Mouse (Mus musculus): Measurements from ENCODE around the gene Fes. TPM values are rescaled to one million over a fixed set of nuclear protein-coding genes. Genes with fewer than 3 reads are reported as not detected.
A peak's percentile ranks its signal among the peaks of the same experiment; 100 is the strongest.

Gene Fes
- total RNA-seq, 1 experiment from 2014 or later, result 175 TPM

GRCm38 (mm10) chr7:80382919-80383318 lies 4.8 kb downstream of the Fes start:
- no peak for ATAC-seq (replicated peaks; ENCODE audit: insufficient number of reproducible peaks, low FRiP score, low TSS enrichment, poor library complexity, severe bottlenecking)

- ATAC-seq (replicated peaks; ENCODE audit: insufficient number of reproducible peaks, low FRiP score, low TSS enrichment, poor library complexity, severe bottlenecking), result no peak
Measured at GRCm38 (mm10) chr7:80379531-80379930, 8.2 kb downstream of the Fes start.

- peak; percentile 34; the same call in 1 of the 2 replicates for ATAC-seq (replicated peaks; ENCODE audit: insufficient number of reproducible peaks, low FRiP score, low TSS enrichment, poor library complexity, severe bottlenecking)
Measured at GRCm38 (mm10) chr7:80377471-80377870, 10.3 kb downstream of the Fes start.

GRCm38 (mm10) chr7:80376192-80376591 lies 11.6 kb downstream of the Fes start:
- no peak for ATAC-seq (replicated peaks; ENCODE audit: insufficient number of reproducible peaks, low FRiP score, low TSS enrichment, poor library complexity, severe bottlenecking)

GRCm38 (mm10) chr7:80375376-80376039 lies 12.2 kb downstream of the Fes start:
- peak; percentile 9; the same call in 1 of the 2 replicates for ATAC-seq (replicated peaks; ENCODE audit: insufficient number of reproducible peaks, low FRiP score, low TSS enrichment, poor library complexity, severe bottlenecking)

- ATAC-seq (replicated peaks; ENCODE audit: insufficient number of reproducible peaks, low FRiP score, low TSS enrichment, poor library complexity, severe bottlenecking), result no peak
Measured at GRCm38 (mm10) chr7:80374733-80375132, 13.0 kb downstream of the Fes start.

GRCm38 (mm10) chr7:80374280-80374679 lies 13.5 kb downstream of the Fes start:
- no peak for ATAC-seq (replicated peaks; ENCODE audit: insufficient number of reproducible peaks, low FRiP score, low TSS enrichment, poor library complexity, severe bottlenecking)

GRCm38 (mm10) chr7:80373850-80374249 lies 13.9 kb downstream of the Fes start:
- no peak for ATAC-seq (replicated peaks; ENCODE audit: insufficient number of reproducible peaks, low FRiP score, low TSS enrichment, poor library complexity, severe bottlenecking)

GRCm38 (mm10) chr7:80373352-80373751 lies 14.4 kb downstream of the Fes start:
- ATAC-seq (replicated peaks; ENCODE audit: insufficient number of reproducible peaks, low FRiP score, low TSS enrichment, poor library complexity, severe bottlenecking), result no peak

GRCm38 (mm10) chr7:80372667-80373066 lies 15.1 kb downstream of the Fes start:
- no peak for ATAC-seq (replicated peaks; ENCODE audit: insufficient number of reproducible peaks, low FRiP score, low TSS enrichment, poor library complexity, severe bottlenecking)

- no peak for ATAC-seq (replicated peaks; ENCODE audit: insufficient number of reproducible peaks, low FRiP score, low TSS enrichment, poor library complexity, severe bottlenecking)
Measured at GRCm38 (mm10) chr7:80372166-80372565, 15.6 kb downstream of the Fes start.

- no peak for ATAC-seq (replicated peaks; ENCODE audit: insufficient number of reproducible peaks, low FRiP score, low TSS enrichment, poor library complexity, severe bottlenecking)
Measured at GRCm38 (mm10) chr7:80371041-80371751, 16.6 kb downstream of the Fes start, which contains the start of gene Man2a2. Gene Man2a2 (minus strand): TSS chr7:80371375.

GRCm38 (mm10) chr7:80370649-80371040 lies 17.1 kb downstream of the Fes start:
- ATAC-seq (replicated peaks; ENCODE audit: insufficient number of reproducible peaks, low FRiP score, low TSS enrichment, poor library complexity, severe bottlenecking), result peak; percentile 19; the same call in 1 of the 2 replicates

- ATAC-seq (replicated peaks; ENCODE audit: insufficient number of reproducible peaks, low FRiP score, low TSS enrichment, poor library complexity, severe bottlenecking), result peak; percentile 26; the same call in 1 of the 2 replicates
Measured at GRCm38 (mm10) chr7:80369967-80370431, 17.7 kb downstream of the Fes start.

- no peak for ATAC-seq (replicated peaks; ENCODE audit: insufficient number of reproducible peaks, low FRiP score, low TSS enrichment, poor library complexity, severe bottlenecking)
Measured at GRCm38 (mm10) chr7:80369461-80369860, 18.3 kb downstream of the Fes start.

- peak; percentile 42 for ATAC-seq (replicated peaks; ENCODE audit: insufficient number of reproducible peaks, low FRiP score, low TSS enrichment, poor library complexity, severe bottlenecking)
Measured at GRCm38 (mm10) chr7:80368635-80369421, 18.9 kb downstream of the Fes start.

GRCm38 (mm10) chr7:80368009-80368408 lies 19.7 kb downstream of the Fes start:
- ATAC-seq (replicated peaks; ENCODE audit: insufficient number of reproducible peaks, low FRiP score, low TSS enrichment, poor library complexity, severe bottlenecking), result no peak

GRCm38 (mm10) chr7:80367232-80367631 lies 20.5 kb downstream of the Fes start:
- no peak for ATAC-seq (replicated peaks; ENCODE audit: insufficient number of reproducible peaks, low FRiP score, low TSS enrichment, poor library complexity, severe bottlenecking)

GRCm38 (mm10) chr7:80365759-80366158 lies 22.0 kb downstream of the Fes start:
- no peak for ATAC-seq (replicated peaks; ENCODE audit: insufficient number of reproducible peaks, low FRiP score, low TSS enrichment, poor library complexity, severe bottlenecking)

Data from monocyte, adult 5-6 weeks (primary cell).